ENCODE assay signal across 8 mouse cellular contexts in the genomic region with DNA sequence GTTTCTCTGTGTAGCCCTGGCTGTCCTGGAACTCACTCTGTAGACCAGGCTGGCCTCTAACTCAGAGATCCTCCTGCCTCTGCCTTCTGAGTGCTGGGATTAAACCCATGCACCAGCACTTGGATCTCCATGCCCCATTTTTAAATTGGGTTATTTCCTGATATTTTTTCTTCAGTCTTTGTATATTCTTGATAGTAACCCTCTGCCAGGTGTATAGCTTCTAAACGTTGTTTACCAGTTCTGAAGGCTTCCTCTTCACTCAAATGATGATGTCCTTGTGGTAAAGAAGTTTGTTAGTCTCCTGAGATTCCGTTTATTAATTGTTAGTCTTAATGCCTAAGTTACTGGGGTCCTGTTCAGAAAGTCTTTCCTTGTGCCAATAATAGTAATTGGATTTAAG. TPM values are rescaled to one million over a fixed set of nuclear protein-coding genes. Genes with fewer than 3 reads are reported as not detected.
DNase-seq lines count a peak whose midpoint lies in the region; ATAC-seq and TF ChIP-seq lines count a peak whose summit lies in the region.

A gene (plus strand): TSS at position 301 of the 400 bp plus-strand sequence.

- H3K27ac ChIP-seq in embryonic facial prominence, embryonic 11.5 days (replicated peaks; ENCODE audit: low read depth, low read length): no peak within 1 kb of the TSS
- H3K27ac ChIP-seq in heart, embryonic 13.5 days (replicated peaks): peak within 1 kb of the TSS; percentile 94

- H3K79me2 ChIP-seq in myocyte (ENCODE audit: control insufficient read depth, insufficient read depth): peaks cover 27% of the 10 kb centered on the region

- H3K27me3 ChIP-seq in embryonic facial prominence, embryonic 11.5 days (ENCODE audit: control insufficient read depth, insufficient read depth, low read length): no peaks in the 10 kb centered on the region
- H3K27me3 ChIP-seq in heart, embryonic 13.5 days (replicated peaks): peaks cover 16% of the 10 kb centered on the region
- H3K27me3 ChIP-seq in myocyte (ENCODE audit: control insufficient read depth, insufficient read depth, insufficient read length): peaks cover 5% of the 10 kb centered on the region

- TF ChIP-seq POLR2A in lung, adult 2 months (IDR thresholded peaks at IDR 0.05; ENCODE audit: borderline replicate concordance, extremely low read depth, low read depth, low read length): no peak
- TF ChIP-seq POLR2A in myocyte (IDR thresholded peaks at IDR 0.05; ENCODE audit: insufficient read length, low read depth): no peak

- no peak within 1 kb of the TSS for H3ac ChIP-seq in myocyte (ENCODE audit: control insufficient read depth, insufficient read length)

- no peak within 1 kb of the TSS for H3K4me3 ChIP-seq in lung, adult 2 months (replicated peaks; ENCODE audit: extremely low read depth, low read depth, low read length)
- H3K4me3 ChIP-seq in embryonic facial prominence, embryonic 11.5 days (ENCODE audit: low read depth, low read length): peak within 1 kb of the TSS; percentile 96
- H3K4me3 ChIP-seq in heart, embryonic 13.5 days: peak within 1 kb of the TSS; percentile 92
- H3K4me3 ChIP-seq in myocyte: peak within 1 kb of the TSS; percentile 55

- no peaks in the 10 kb centered on the region for H3K9me3 ChIP-seq in embryonic facial prominence, embryonic 11.5 days (replicated peaks; ENCODE audit: control insufficient read depth, low read length)
- no peaks in the 10 kb centered on the region for H3K9me3 ChIP-seq in heart, embryonic 13.5 days

- H3K4me2 ChIP-seq in embryonic facial prominence, embryonic 11.5 days (ENCODE audit: low read depth, low read length): peak within 1 kb of the TSS; percentile 73
- H3K4me2 ChIP-seq in heart, embryonic 13.5 days: peak within 1 kb of the TSS; percentile 89
- H3K4me2 ChIP-seq in myocyte (ENCODE audit: low read depth): peak within 1 kb of the TSS; percentile 97

- no peaks in the 10 kb centered on the region for H3K36me3 ChIP-seq in embryonic facial prominence, embryonic 11.5 days (replicated peaks; ENCODE audit: control insufficient read depth, insufficient read depth, low read depth, low read length)
- H3K36me3 ChIP-seq in heart, embryonic 13.5 days: no peaks in the 10 kb centered on the region; the same call in 1 of the 2 replicates
- H3K36me3 ChIP-seq in myocyte (ENCODE audit: control insufficient read depth, insufficient read depth): no peaks in the 10 kb centered on the region

- 85% methylated on average over 2 of the region's 2 CpGs for WGBS in lung, adult 2 months
- WGBS in embryonic facial prominence, embryonic 11.5 days: 91% methylated on average over 2 of the region's 2 CpGs
- 77% methylated on average over 2 of the region's 2 CpGs for WGBS in heart, embryonic 13.5 days

- no peak for ATAC-seq in embryonic facial prominence, embryonic 11.5 days (replicated peaks; ENCODE audit: insufficient number of reproducible peaks, low FRiP score, low TSS enrichment, low read depth)
- ATAC-seq in heart, embryonic 13.5 days (ENCODE audit: extremely low read depth, insufficient number of reproducible peaks, low FRiP score, low TSS enrichment): no peak

- peaks cover 8% of the 10 kb centered on the region for H3K4me1 ChIP-seq in lung, adult 2 months (ENCODE audit: control insufficient read depth, insufficient read depth, low read length)
- no peaks in the 10 kb centered on the region; the same call in 1 of the 2 replicates for H3K4me1 ChIP-seq in embryonic facial prominence, embryonic 11.5 days (ENCODE audit: control insufficient read depth, insufficient read depth, low read length)
- peaks cover 22% of the 10 kb centered on the region for H3K4me1 ChIP-seq in heart, embryonic 13.5 days

- H3K9ac ChIP-seq in embryonic facial prominence, embryonic 11.5 days (replicated peaks; ENCODE audit: low read length): peak within 1 kb of the TSS; percentile 88
- peak within 1 kb of the TSS; percentile 90 for H3K9ac ChIP-seq in heart, embryonic 13.5 days

- intact Hi-C loops in left cerebral cortex, postnatal 14 days (cut with DNase I): loop anchor here (5.0 kb wide), 1 partner anchor 90 kb away; no protein-coding TSS in a partner anchor

- no peak for DNase-seq in lung, adult 2 months
- DNase-seq in lung, adult 18-20 months: no peak
- no peak for DNase-seq in embryonic facial prominence, embryonic 11.5 days (ENCODE audit: low spot score)
- no peak for DNase-seq in left cerebral cortex, postnatal 14 days (ENCODE audit: low spot score in 2 of 2)
- DNase-seq in frontal cortex, postnatal 25 days (ENCODE audit: low spot score in 2 of 2): no peak
- no peak for DNase-seq in cerebellum, adult 11-12 months

- no peak for TF ChIP-seq CTCF in lung, adult 2 months (IDR thresholded peaks at IDR 0.05; ENCODE audit: insufficient read depth, low read length)

TF ChIP-seq in myocyte, 11 proteins besides CTCF, POLR2A, EP300 and RAD21:
- TF ChIP-seq MAX (IDR thresholded peaks at IDR 0.05; ENCODE audit: low read depth) (no peak), SRF (IDR thresholded peaks at IDR 0.05; ENCODE audit: control insufficient read depth, insufficient read length, low read depth) (no peak), TCF12 (IDR thresholded peaks at IDR 0.05; ENCODE audit: insufficient read depth, poor library complexity, severe bottlenecking) (no peak), MYOD1 (IDR thresholded peaks at IDR 0.05; ENCODE audit: control insufficient read depth in 1 of 3, insufficient read length in 2 of 3, low read depth in 2 of 3) (no peak), CEBPB (IDR thresholded peaks at IDR 0.05; ENCODE audit: insufficient read depth, poor library complexity, severe bottlenecking) (no peak), TCF3 (IDR thresholded peaks at IDR 0.05; ENCODE audit: insufficient read length, low read depth) (no peak), MYOG (IDR thresholded peaks at IDR 0.05; ENCODE audit: control insufficient read depth in 1 of 3, insufficient read depth in 1 of 3, insufficient read length in 2 of 3, low read depth in 2 of 3) (no peak), E2F4 (IDR thresholded peaks at IDR 0.05; ENCODE audit: insufficient read depth) (no peak), USF1 (IDR thresholded peaks at IDR 0.05; ENCODE audit: low read depth) (no peak), POLR2AphosphoS2 (IDR thresholded peaks at IDR 0.05; ENCODE audit: insufficient read length, low read depth) (no peak), REST (IDR thresholded peaks at IDR 0.05; ENCODE audit: insufficient read depth, insufficient read length) (no peak)

RNA-seq across cellular contexts. Expression of the gene that starts here (rescaled TPM):
- polyA plus RNA-seq in lung, adult 2 months (2012; rRNA removed): 33.1 and 38.4 TPM in 2 replicates
- 61.2 and 62.4 TPM in 2 replicates for polyA plus RNA-seq in embryonic facial prominence, embryonic 11.5 days (2014; fragmentation: Nextera tagmentation; extraction: Ambion mirVana)
- 25.8 and 27.9 TPM in 2 replicates for polyA plus RNA-seq in heart, embryonic 13.5 days (2015; fragmentation: Nextera tagmentation; extraction: Ambion mirVana)
- 10 to 100 TPM; 89.6 to 91.7 TPM for total RNA-seq in left cerebral cortex, postnatal 14 days (2021)
- polyA plus RNA-seq in myocyte (2012; fragmentation: generic; extraction: Trizol): 52.0 TPM
